Mouse (Mus musculus) brown adipose tissue, adult 24 weeks (tissue): ENCODE results near the gene Ube2z. TPM values are rescaled to one million over a fixed set of nuclear protein-coding genes. Genes with fewer than 3 reads are reported as not detected.

Experiments used
- H3K27ac ChIP-seq: fragments of 200-500 bp; replicated peaks from 2 replicates; pipeline ENCODE4 v1.5.1; 2012; ENCODE audit warnings: low read depth, mild to moderate bottlenecking, low read length
- H3K4me1 ChIP-seq: fragments of 200-500 bp; 2 replicates; pipeline ENCODE4 v1.6.1; 2012; ENCODE audit warnings: low read length, mixed read lengths; ENCODE audit not compliant: control insufficient read depth, insufficient read depth, insufficient read length
- H3K4me3 ChIP-seq: fragments of 200-500 bp; 2 replicates; pipeline ENCODE4 v1.5.1; 2012; ENCODE audit warnings: low read depth, mild to moderate bottlenecking, low read length, moderate library complexity; ENCODE audit not compliant: insufficient read depth
- polyA plus RNA-seq: library from polyadenylated mRNA; stranded (reverse); fragments of >200 nt; gene quantifications from 2 replicates; pipeline ENCODE4 v1.2.4, GENCODE M21; 2012; ENCODE audit not compliant: missing spikeins, insufficient read depth, insufficient read length

Ube2z gene
- polyA plus RNA-seq, 1 experiment: 13.7 TPM

- H3K27ac ChIP-seq: no peak overlapping the region
- H3K4me1 ChIP-seq: no peaks in the 10 kb centered on the region
- H3K4me3 ChIP-seq: no peak overlapping the region
Measured at GRCm38 (mm10) chr11:96006367-96006851, 58.8 kb downstream of the Ube2z start.

- H3K4me3 ChIP-seq: peak within 1 kb of the TSS; percentile 41
- no peak within 1 kb of the TSS for H3K27ac ChIP-seq
- no peaks in the 10 kb centered on the region for H3K4me1 ChIP-seq
Measured at GRCm38 (mm10) chr11:96005403-96006271, 59.6 kb downstream of the Ube2z start, which contains the start of gene Igf2bp1. Gene Igf2bp1, minus strand, starts transcription at chr11:96005940.

- no peak overlapping the region for H3K27ac ChIP-seq
- H3K4me1 ChIP-seq: no peaks in the 10 kb centered on the region
- peak overlapping the region; percentile 41 for H3K4me3 ChIP-seq
Measured at GRCm38 (mm10) chr11:96004793-96005402, 60.3 kb downstream of the Ube2z start.

DNA sequence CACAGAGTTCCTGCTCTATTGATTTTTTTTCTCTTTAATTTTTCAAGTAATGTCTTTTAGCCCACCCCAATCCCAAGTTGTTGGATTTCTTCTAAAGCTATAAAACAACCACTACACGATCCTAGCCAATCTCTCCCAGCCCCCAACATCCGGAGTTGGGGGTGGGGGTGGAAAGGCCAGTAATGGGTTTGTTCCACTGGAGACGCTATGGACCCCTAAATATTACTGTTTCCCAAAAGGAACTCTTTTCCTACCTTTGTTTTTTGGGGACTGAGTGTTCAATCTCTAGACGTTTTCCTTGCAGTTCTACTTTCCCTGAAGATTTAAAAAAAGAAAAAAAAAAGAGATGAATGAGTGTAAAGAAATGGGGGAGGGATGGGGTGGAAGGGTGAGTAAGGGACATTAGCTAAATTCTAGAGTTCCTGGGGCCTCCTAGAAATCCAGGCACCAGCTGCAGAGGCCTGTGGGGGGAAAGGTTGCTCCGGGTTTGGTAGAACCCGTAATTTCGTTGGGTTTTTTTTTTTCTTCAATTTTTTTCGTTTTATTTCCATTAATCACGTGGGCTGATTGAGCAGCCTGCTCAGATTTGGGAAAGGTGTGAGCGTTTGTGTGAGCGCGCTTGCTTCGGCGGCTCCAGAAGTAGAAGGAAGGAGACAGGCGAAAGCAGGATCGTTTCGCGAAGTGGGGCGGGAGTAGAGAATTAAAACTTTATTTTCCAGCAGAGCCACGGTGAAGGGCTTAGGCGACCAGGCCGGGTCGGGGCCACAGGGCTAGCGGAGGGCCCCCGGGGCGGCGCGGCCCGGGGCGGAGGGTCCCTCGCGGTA is 61.0 kb downstream of the Ube2z start:
- H3K27ac ChIP-seq: no peak overlapping the region
- no peaks in the 10 kb centered on the region for H3K4me1 ChIP-seq
- H3K4me3 ChIP-seq: peak overlapping the region; percentile 16; the same call in 1 of the 2 replicates

DNA sequence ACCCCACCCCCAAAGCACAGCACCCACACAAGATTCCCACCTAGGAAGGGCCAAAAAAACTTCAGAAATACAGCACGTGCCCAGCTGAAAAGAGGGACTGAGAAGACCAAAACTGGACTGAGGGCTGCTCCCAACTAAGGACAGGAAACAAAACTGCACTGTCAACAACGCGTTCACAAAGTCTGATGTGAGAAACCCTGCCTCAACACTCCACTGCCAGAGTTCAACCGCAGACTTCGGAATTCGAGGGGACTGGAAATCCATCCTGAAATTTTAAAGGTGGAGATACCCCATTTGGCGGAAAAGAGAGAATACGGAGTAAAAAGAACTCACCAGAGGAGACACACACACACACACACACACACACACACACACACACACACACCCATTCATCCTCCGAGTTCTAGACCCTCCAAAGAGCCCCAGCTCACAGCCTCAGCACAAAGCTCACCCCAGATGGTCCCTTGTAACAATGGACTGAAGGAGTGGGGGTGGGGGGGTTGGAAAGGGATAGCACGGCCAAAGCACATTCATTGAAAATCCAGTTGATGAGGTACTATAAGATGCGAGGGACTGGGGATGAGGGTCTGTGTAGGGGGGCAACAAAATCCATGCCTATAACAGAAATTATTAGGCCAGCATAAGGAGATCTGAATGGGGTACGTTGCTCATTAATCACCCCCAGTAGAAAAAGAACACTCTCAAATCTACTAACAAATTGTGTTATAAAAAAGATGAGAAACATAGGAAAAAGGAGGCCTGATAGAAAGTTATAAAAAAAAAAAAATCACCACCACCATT is 61.9 kb downstream of the Ube2z start:
- no peak overlapping the region for H3K27ac ChIP-seq
- no peak overlapping the region for H3K4me3 ChIP-seq
- no peaks in the 10 kb centered on the region for H3K4me1 ChIP-seq

Other genes with a start within 250 kb of the Ube2z start
- 316 and 541 TPM in 2 replicates for gene Phospho1, start 240.9 kb downstream of the Ube2z start, polyA plus RNA-seq
- 106 and 152 TPM in 2 replicates for gene Gngt2, start 228.2 kb downstream of the Ube2z start, polyA plus RNA-seq
- 8.4 and 26.7 TPM in 2 replicates for gene Abi3, start 222.9 kb downstream of the Ube2z start, polyA plus RNA-seq
- gene B4galnt2, start 150.5 kb downstream of the Ube2z start, polyA plus RNA-seq: not detected in 2 replicates
- gene Igf2bp1, start 59.4 kb downstream of the Ube2z start, polyA plus RNA-seq: not detected in 2 replicates
- not detected in 2 replicates for gene Gip, start 40.8 kb downstream of the Ube2z start, polyA plus RNA-seq
- gene Snf8, start 30.5 kb downstream of the Ube2z start, polyA plus RNA-seq: 61.6 and 90.5 TPM in 2 replicates
- 43.7 and 57.2 TPM in 2 replicates for gene Atp5g1, start 10.3 kb upstream of the Ube2z start, polyA plus RNA-seq
- gene Calcoco2, start 46.6 kb upstream of the Ube2z start, polyA plus RNA-seq: not detected in 2 replicates
- not detected in 2 replicates for gene Ttll6, start 68.4 kb upstream of the Ube2z start, polyA plus RNA-seq
- gene Hoxb13, start 128.9 kb upstream of the Ube2z start, polyA plus RNA-seq: not detected in 2 replicates
- not detected in 2 replicates for gene Hoxb9, start 206.1 kb upstream of the Ube2z start, polyA plus RNA-seq
- gene Hoxb8, start 216.5 kb upstream of the Ube2z start, polyA plus RNA-seq: 0.58 and 1.9 TPM in 2 replicates
- 2.1 and 2.6 TPM in 2 replicates for gene Hoxb7, start 221.2 kb upstream of the Ube2z start, polyA plus RNA-seq
- 0.91 and 1.9 TPM in 2 replicates for gene Hoxb6, start 227.1 kb upstream of the Ube2z start, polyA plus RNA-seq
- gene Hoxb5, start 237.9 kb upstream of the Ube2z start, polyA plus RNA-seq: 1.1 and 1.2 TPM in 2 replicates